Mouse (Mus musculus) inflammation-experienced regulatory T-cells, adult 6 months (primary cell): Measurements from ENCODE around the gene Ccdc30. TPM values are rescaled to one million over a fixed set of nuclear protein-coding genes. Genes with fewer than 3 reads are reported as not detected.
"Not testable (repeated sequence)": the region's sequence is repeated elsewhere in the genome, so short reads cannot be mapped to it uniquely, and the experiment has no call there.

Experiments
- ATAC-seq: one replicate; pipeline ENCODE4 v1.8.0; 2017
- polyA plus RNA-seq, 3 experiments: library from polyadenylated mRNA; unstranded; fragments of 100-300 nt; shearing (Covaris generic); gene quantifications; one replicate each; pipeline ENCODE4 v1.2.1; 2017

Ccdc30 gene
- polyA plus RNA-seq, 3 experiments from 2014 or later = 0.53 to 3.8 (median 3.5) TPM

DNA sequence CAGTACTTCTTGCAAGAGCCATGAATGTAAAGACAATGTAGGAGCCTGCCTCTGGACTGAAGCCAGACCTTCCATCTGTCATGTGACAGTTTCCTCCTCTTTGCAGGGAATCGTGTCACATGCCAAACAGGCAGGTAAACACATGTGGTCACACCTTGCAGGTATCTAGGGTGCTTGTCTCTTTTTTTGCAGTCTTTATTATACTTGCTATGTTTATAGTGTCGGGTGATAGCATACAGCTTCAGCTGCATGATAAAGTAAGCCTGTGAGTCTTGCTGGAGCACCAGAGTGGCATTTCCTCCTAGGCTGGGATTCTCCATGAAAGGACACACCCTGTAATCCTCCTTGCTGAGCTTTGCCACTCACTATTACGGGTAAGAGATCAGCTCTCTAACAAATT, 113.5 kb downstream of the Ccdc30 start:
- no peak for ATAC-seq

DNA sequence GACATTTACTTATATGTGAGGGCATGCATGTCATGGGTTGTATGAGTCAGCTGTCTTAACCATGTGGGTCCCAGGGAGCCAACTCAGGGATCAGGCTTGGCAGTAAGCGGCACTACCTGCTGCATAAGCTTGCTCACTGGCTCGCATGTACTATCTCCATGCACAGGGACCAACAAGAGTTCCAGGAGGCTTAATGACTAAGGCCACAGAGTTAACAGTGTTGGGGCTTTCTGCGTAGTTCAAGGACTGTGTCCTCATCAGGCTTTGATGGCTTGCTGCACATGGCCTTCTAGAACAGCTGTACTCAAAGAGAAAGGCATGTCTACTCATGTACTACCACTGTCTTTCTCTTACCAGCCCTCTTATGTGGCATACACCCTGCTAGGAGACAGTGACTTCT, 114.6 kb downstream of the Ccdc30 start:
- ATAC-seq = no peak

DNA sequence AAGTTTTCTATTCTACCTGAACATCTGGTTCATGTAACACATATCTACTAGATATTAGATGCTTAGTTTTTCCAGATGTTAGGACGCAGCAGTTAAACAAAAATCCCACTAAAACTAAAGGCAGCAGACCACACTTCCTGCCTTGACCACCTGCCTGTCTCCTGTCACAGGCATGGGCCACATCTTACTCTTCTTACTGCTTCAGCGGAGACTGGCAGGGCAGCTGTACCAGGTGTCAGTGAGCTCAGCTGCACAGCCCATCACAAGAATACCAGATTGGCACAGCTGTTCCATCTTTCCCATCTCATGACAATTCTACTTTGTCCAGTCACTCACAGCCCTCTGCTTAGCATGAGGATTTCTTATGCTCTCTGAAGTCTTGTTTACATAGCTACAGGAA, 118.0 kb downstream of the Ccdc30 start:
- no peak for ATAC-seq

DNA sequence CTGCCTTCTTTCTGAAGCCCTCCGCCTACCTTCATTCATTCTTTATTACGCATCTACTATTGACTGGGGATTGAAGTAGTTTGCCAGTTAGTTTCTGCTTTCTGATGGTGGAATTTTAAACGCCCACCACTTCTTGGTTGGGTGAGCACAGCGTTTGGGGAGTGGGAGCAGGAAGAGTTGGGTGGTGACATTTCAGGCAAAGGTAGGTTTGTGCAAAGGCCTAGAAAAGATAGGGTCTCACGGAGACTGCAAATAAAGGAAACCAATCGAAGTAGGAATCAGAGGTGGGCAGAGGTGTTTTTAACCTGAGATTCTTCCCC, 120.2 kb downstream of the Ccdc30 start:
- ATAC-seq = no peak

DNA sequence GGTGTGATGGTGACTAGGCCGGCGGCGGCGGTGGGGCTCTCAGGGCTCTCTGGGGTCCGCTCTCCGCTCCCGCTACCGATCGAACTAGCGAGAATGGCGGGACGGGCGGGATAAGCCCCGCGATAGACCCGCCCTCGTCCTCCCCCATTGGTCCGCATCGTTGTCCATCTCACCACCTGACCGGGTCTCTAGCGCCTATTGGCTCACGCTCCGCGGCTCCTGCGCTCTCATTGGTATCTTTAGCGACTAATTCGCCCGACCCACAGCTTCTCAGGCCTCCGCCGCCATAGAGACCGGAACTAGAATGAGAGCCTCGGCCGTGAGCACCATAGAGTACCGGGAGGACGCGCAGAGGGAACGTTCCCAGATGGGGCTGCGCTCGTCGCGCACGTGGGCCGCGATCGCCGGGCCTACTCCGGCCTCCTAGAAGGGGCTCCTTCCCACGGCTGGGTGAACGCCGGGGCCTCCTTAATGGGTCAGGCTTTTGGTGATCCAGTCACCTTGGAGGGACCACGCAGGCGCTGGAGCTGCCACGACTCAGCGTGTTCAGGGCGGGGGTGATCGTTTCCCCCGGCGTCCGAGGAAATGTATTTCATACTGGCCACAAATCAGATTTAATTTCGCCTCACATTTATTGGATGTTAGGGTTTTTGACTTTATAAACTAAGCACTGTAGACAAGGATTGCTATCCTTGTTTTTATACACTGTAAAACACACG, 120.7 kb downstream of the Ccdc30 start, which contains the start of gene Ybx1:
Gene Ybx1 (minus strand): TSS at position 190 of the 719 bp plus-strand sequence.
- ATAC-seq = peak; percentile 97

DNA sequence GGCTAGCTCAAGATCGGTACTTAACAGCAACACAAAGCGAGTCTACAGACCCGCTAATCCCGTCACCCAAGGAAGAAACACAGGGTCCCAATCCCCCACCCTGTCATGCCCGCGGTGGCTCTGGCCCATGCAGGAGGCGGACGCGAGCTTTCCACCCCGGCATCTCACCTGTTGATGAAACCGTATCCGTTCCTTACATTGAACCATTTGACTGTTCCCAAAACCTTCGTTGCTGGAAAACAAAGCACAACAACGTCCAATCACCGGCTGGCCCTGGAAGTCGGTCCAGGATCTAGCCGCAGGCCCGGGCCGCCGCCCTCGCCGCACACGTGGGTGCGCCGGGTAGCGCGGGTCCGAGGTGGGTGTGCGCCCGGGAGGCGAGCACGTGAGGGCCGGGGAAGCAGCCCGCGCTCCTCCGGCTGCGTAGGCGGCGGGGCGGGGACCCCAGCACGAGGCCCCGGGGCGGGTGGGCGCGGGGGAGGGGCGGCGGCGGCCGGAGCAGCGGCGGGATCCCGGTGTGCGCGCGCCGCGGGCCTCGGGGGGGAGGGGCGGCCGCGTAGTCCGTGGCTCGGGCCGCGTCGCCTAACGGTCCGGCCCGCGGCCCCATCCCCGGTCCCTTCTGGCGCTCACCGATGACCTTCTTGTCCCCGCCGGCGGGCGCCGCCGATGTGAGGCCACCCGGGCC, 121.6 kb downstream of the Ccdc30 start:
- no peak for ATAC-seq

DNA sequence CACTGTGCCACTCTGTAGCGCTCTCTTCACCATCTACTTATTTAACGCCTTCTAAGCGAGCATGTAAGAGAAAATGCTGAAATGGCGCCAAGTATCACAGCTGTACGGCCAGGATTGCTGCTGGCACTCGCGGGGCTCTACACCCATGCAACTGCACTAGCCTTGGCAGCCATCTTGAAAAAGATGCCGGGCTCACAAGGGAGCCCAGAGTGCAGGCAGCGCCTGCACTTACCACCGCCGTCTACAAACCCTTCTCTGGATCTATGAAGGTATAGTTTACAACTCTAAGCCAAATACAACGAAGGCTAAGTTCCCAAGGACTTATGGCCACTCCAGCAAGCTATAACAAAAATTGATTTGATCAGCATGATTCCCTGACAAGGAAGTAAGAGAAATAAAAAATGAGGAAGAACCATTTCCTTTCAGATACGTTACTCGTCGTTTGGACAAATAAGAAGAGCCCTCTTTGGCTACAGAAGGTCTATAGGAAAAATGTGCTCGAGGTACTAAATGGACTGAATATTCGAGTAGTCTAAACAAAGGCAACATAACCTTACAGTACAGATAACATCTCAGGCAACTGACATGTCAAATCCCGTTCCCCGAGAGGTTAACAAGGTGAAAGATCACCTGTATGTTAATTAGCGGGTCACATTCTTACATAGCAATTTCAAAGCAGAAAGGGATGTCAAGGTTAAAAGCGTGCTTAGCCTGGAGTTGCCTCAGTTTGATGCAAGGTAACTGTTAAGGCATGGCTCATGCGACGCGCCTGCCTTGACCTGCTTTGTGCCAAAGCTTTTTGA, 122.3 kb downstream of the Ccdc30 start:
- peak; percentile 31 for ATAC-seq

DNA sequence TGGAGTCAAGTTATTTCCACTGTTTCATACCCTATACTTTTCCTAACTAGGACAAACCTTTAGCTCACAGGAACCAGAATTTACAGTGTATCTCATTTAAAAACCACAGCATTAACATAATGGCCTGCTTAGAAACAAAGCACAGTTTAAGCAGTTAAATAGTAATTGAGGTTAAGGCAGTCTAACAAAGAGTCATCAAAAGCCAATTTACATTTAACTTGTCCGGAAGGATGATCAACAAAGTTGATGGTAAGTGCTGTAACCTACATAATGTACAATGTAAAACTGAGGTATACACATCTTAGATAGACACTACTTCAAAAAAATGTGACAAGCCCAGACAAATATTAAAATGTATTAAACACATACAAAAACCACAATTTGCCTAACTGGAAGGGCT, 123.4 kb downstream of the Ccdc30 start:
- no peak for ATAC-seq

DNA sequence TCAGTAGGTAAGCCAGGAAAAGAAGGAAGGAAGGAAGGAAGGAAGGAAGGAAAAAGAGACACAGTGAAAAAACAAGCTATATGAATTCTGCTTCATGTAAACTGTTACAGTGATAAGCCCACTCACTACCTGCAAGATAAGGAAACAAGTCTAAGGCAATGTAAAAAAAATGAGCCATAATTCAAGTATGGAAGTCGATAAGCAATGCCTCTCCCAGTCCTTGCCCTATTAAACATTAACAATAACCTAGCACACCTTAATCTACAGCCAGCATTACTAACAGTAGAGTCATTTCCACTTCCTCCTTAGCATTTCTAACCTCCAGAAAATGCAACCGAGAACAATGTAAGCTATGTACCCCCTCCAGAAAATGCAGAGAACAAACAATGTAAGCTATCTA, 130.0 kb downstream of the Ccdc30 start:
- ATAC-seq = no peak

DNA sequence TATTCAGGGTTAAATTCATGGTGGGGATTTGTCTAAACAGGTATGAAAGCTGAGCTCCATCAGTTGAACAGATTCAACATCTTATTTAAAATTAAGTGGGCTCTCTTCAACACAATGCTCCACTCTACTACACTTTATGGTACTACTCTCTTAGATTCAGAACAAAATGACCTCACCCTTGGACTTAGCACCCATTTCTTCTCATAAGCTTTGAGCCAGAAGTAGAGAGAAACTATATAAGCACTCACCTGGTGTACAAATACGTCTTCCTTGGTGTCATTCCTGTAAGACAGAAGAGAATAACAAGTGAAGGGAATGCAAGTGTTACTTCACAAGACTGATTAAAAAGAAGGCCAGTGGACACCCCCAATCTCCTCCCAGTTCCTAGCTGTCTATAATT, 130.5 kb downstream of the Ccdc30 start:
- no peak for ATAC-seq

DNA sequence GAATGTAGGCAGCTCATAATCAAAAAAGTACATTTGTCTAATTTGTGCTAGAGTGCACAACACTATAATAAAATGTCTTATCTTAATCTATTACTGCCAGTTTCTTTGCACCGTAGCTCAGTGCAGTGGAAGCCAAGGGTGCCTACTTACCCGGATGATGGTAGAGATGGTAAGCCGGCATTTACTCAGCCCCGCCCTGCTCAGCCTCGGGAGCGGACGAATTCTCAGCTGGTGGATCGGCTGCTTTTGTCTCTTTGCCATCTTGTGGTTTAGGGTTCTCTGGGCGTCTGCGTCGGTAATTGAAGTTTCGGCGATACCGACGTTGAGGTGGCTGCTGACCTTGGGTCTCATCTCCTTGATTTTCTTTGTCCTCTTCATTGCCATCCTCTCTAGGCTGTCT, 136.5 kb downstream of the Ccdc30 start:
- ATAC-seq = not testable (repeated sequence)

DNA sequence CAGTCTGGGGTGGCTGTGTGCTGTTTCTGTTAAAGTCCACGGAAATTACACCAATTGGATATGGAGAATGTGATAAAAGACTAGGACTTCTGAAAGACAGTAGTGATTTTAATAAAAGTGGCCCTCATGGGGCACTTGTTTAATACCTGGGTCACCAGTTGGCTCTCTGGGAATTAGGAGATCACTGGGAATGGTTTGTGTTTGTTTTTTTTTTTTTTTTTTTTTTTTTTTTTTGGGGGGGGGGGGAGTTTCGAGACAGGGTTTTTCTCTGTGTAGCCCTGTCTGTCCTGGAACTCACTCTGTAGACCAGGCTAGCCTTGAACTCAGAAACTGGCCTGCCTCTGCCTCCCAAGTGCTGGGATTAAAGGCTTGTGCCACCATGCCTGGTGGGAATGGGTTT, 139.6 kb downstream of the Ccdc30 start:
- no peak for ATAC-seq

DNA sequence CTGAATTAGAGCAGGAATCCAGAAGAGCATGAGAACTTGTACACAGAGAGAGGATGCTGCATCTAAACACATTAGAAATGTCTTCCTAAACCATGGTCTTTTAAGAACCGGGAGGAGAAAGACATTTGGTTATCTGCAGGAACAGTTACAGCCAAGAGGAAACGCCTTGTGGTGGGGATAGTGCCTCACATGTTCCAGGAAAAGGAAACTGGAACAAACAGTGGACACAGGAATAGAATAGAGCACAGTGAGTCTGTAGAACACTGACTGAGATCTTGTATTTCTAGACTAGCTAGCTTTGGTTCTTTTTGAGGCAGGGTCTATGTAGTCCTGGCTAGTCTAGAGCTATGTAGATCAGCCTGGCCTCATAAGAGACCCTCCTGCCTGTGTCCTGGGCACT, 140.1 kb downstream of the Ccdc30 start:
- no peak for ATAC-seq

DNA sequence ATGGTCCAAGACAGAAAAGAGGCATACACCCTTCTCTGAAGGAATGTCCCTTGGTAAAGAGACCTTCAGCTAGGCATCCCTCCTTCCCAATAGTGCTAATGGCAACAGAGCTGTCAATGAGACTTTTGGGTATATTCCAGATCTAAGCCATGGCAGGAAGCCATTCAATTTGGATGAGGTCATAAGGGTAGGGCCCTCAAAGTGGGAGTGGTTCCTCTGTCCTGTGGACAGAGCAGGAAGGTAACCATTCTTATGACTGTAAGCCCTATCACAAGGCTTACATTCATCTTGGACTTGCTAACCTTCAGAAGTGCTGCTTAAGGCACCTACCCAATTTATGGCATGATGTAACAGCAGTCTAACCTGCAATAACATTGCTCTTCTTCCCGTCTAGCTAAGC, 140.7 kb downstream of the Ccdc30 start:
- no peak for ATAC-seq

Other genes starting within 250 kb of the Ccdc30 start
- gene Zfp691, start 241.3 kb downstream of the Ccdc30 start, polyA plus RNA-seq = 1 to 10 TPM; 4.2 to 5.4 (median 4.4) TPM
- under 1 TPM; 0.10 to 0.82 (median 0.71) TPM for gene Ermap, start 225.5 kb downstream of the Ccdc30 start, polyA plus RNA-seq
- gene Svbp, start 220.2 kb downstream of the Ccdc30 start, polyA plus RNA-seq = 10 to 100 TPM; 56.5 to 71.6 (median 62.1) TPM
- gene Tmem269, start 197.3 kb downstream of the Ccdc30 start, polyA plus RNA-seq = not detected
- gene AU022252, start 182.8 kb downstream of the Ccdc30 start, polyA plus RNA-seq = 10 to 100 TPM in 1 of 3 experiments, 1 to 10 TPM in 2; 6.3 to 10.7 (median 7.9) TPM
- gene P3h1, start 182.6 kb downstream of the Ccdc30 start, polyA plus RNA-seq = 1 to 10 TPM in 2 of 3 experiments, under 1 TPM in 1; 0.70 to 2.3 (median 1.7) TPM
- gene Cldn19, start 160.1 kb downstream of the Ccdc30 start, polyA plus RNA-seq = not detected
- gene Ybx1, start 120.9 kb downstream of the Ccdc30 start, polyA plus RNA-seq = 100 to 1,000 TPM; 161 to 195 (median 174) TPM
- gene Ppih, start 95.0 kb downstream of the Ccdc30 start, polyA plus RNA-seq = 10 to 100 TPM; 38.0 to 65.4 (median 46.1) TPM
- gene Ppcs, start 6.9 kb upstream of the Ccdc30 start, polyA plus RNA-seq = 10 to 100 TPM; 58.2 to 69.1 (median 59.0) TPM
- not detected for gene Zmynd12, start 7.3 kb upstream of the Ccdc30 start, polyA plus RNA-seq
- under 1 TPM in 2 of 3 experiments, not detected in 1; 0.14 to 0.51 TPM for gene Rimkla, start 77.1 kb upstream of the Ccdc30 start, polyA plus RNA-seq
- 10 to 100 TPM; 11.2 to 16.4 (median 12.4) TPM for gene Foxj3, start 121.5 kb upstream of the Ccdc30 start, polyA plus RNA-seq
- gene Frg2f1, start 124.0 kb upstream of the Ccdc30 start, polyA plus RNA-seq = 1 to 10 TPM in 1 of 3 experiments, under 1 TPM in 2; 0.62 to 2.9 (median 0.87) TPM
- not detected for gene Guca2a, start 222.2 kb upstream of the Ccdc30 start, polyA plus RNA-seq
- gene Guca2b, start 243.4 kb upstream of the Ccdc30 start, polyA plus RNA-seq = not detected